Mouse (Mus musculus): ENCODE measurements around the gene Tex19.2. TPM values are rescaled to one million over a fixed set of nuclear protein-coding genes. Genes with fewer than 3 reads are reported as not detected.
A peak's percentile ranks its signal among the peaks of the same experiment; 100 is the strongest.
"Not testable (repeated sequence)": the region's sequence is repeated elsewhere in the genome, so short reads cannot be mapped to it uniquely, and the experiment has no call there.

Gene Tex19.2
- polyA plus RNA-seq, 1 experiment from 2014 or later = 0.08 TPM

GRCm38 (mm10) chr11:121111051-121111450 lies 7.4 kb downstream of the Tex19.2 start:
- no peak overlapping the region for H3K4me2 ChIP-seq
- H3K4me1 ChIP-seq (replicated peaks) = 0 out of 2 replicates have a peak, but pooled peaks cover 2% of the 10 kb centered on the region
- no peaks in the 10 kb centered on the region for H3K9me3 ChIP-seq (replicated peaks)
- H3K27me3 ChIP-seq = no peaks in the 10 kb centered on the region
- H3K36me3 ChIP-seq = no peaks in the 10 kb centered on the region
- no peak overlapping the region for H3K4me3 ChIP-seq (replicated peaks)
- ATAC-seq (ENCODE audit: low read depth) (no peak), DNase-seq (no peak)
- no peak overlapping the region for H3K27ac ChIP-seq
- WGBS (ENCODE audit: insufficient replicate concordance) = 53% methylated on average over 3 of the region's 3 CpGs
- H3K9ac ChIP-seq = no peak overlapping the region

GRCm38 (mm10) chr11:121109986-121110385 lies 8.5 kb downstream of the Tex19.2 start:
- DNase-seq (no peak), ATAC-seq (ENCODE audit: low read depth) (no peak)
- Histone ChIP-seq H3K4me3 (replicated peaks) (no peak overlapping the region), H3K9me3 (replicated peaks) (no peaks in the 10 kb centered on the region), H3K4me1 (replicated peaks) (0 out of 2 replicates have a peak, but pooled peaks cover 2% of the 10 kb centered on the region), H3K4me2 (no peak overlapping the region), H3K27ac (no peak overlapping the region), H3K36me3 (no peaks in the 10 kb centered on the region), H3K27me3 (no peaks in the 10 kb centered on the region), H3K9ac (no peak overlapping the region)
- WGBS (ENCODE audit: insufficient replicate concordance) = 22% methylated on average over 2 of the region's 2 CpGs

GRCm38 (mm10) chr11:121108061-121108460 lies 10.4 kb downstream of the Tex19.2 start:
- Histone ChIP-seq H3K9ac (no peak overlapping the region), H3K4me2 (no peak overlapping the region), H3K27ac (0 out of 2 replicates have a peak overlapping the region, but pooled peaks have one; percentile 48), H3K36me3 (no peaks in the 10 kb centered on the region), H3K27me3 (no peaks in the 10 kb centered on the region), H3K4me3 (replicated peaks) (no peak overlapping the region), H3K9me3 (replicated peaks) (no peaks in the 10 kb centered on the region), H3K4me1 (replicated peaks) (0 out of 2 replicates have a peak, but pooled peaks cover 2% of the 10 kb centered on the region)
- WGBS (ENCODE audit: insufficient replicate concordance) = 42% methylated on average over 9 of the region's 9 CpGs
- no peak for DNase-seq
- ATAC-seq (ENCODE audit: low read depth) = peak; percentile 39

- not testable (repeated sequence) for H3K4me1 ChIP-seq (replicated peaks); H3K9ac ChIP-seq; H3K4me2 ChIP-seq; ATAC-seq (ENCODE audit: low read depth); H3K36me3 ChIP-seq; DNase-seq; H3K27ac ChIP-seq; H3K9me3 ChIP-seq (replicated peaks); H3K27me3 ChIP-seq; H3K4me3 ChIP-seq (replicated peaks)
- 62% methylated on average over 1 of the region's 1 CpGs for WGBS (ENCODE audit: insufficient replicate concordance)
These were observed 11.2 kb downstream of the Tex19.2 start for GRCm38 (mm10) chr11:121107242-121107641.

GRCm38 (mm10) chr11:121101124-121101805 lies 17.2 kb downstream of the Tex19.2 start:
- ATAC-seq (ENCODE audit: low read depth) = no peak
- Histone ChIP-seq H3K36me3 (no peaks in the 10 kb centered on the region), H3K4me1 (replicated peaks) (peaks cover 28% of the 10 kb centered on the region), H3K9me3 (replicated peaks) (no peaks in the 10 kb centered on the region), H3K4me3 (replicated peaks) (no peak overlapping the region), H3K4me2 (no peak overlapping the region), H3K27ac (no peak overlapping the region), H3K9ac (no peak overlapping the region), H3K27me3 (no peaks in the 10 kb centered on the region)
- WGBS (ENCODE audit: insufficient replicate concordance) = 45% methylated on average over 4 of the region's 4 CpGs
- DNase-seq = no peak

- no peak for ATAC-seq (ENCODE audit: low read depth)
- Histone ChIP-seq H3K9me3 (replicated peaks) (no peaks in the 10 kb centered on the region), H3K4me2 (no peak overlapping the region), H3K9ac (no peak overlapping the region), H3K4me1 (replicated peaks) (peaks cover 28% of the 10 kb centered on the region), H3K4me3 (replicated peaks) (no peak overlapping the region), H3K27me3 (no peaks in the 10 kb centered on the region), H3K36me3 (no peaks in the 10 kb centered on the region), H3K27ac (no peak overlapping the region)
- DNase-seq = no peak
- WGBS (ENCODE audit: insufficient replicate concordance) = 37% methylated on average over 7 of the region's 7 CpGs
These were observed 17.8 kb downstream of the Tex19.2 start for GRCm38 (mm10) chr11:121100692-121101091.

GRCm38 (mm10) chr11:121099762-121100161 lies 18.7 kb downstream of the Tex19.2 start:
- no peaks in the 10 kb centered on the region for H3K27me3 ChIP-seq
- H3K27ac ChIP-seq = no peak overlapping the region
- DNase-seq = no peak
- WGBS (ENCODE audit: insufficient replicate concordance) = 65% methylated on average over 7 of the region's 7 CpGs
- H3K4me3 ChIP-seq (replicated peaks) = no peak overlapping the region
- H3K9ac ChIP-seq = no peak overlapping the region
- H3K4me2 ChIP-seq = no peak overlapping the region
- H3K9me3 ChIP-seq (replicated peaks) = no peaks in the 10 kb centered on the region
- ATAC-seq (ENCODE audit: low read depth) = no peak
- no peaks in the 10 kb centered on the region for H3K36me3 ChIP-seq
- H3K4me1 ChIP-seq (replicated peaks) = peaks cover 28% of the 10 kb centered on the region

- H3K4me3 ChIP-seq (replicated peaks) = no peak overlapping the region
- no peaks in the 10 kb centered on the region for H3K9me3 ChIP-seq (replicated peaks)
- no peak for ATAC-seq (ENCODE audit: low read depth)
- H3K4me2 ChIP-seq = no peak overlapping the region
- peaks cover 6% of the 10 kb centered on the region; the same call in 1 of the 2 replicates for H3K4me1 ChIP-seq (replicated peaks)
- H3K27me3 ChIP-seq = no peaks in the 10 kb centered on the region
- no peak overlapping the region for H3K27ac ChIP-seq
- 64% methylated on average over 14 of the region's 14 CpGs for WGBS (ENCODE audit: insufficient replicate concordance)
- H3K36me3 ChIP-seq = no peaks in the 10 kb centered on the region
- DNase-seq = no peak
- H3K9ac ChIP-seq = no peak overlapping the region
These were observed 25.6 kb downstream of the Tex19.2 start for GRCm38 (mm10) chr11:121092606-121093585.

- ATAC-seq (ENCODE audit: low read depth) = no peak
- H3K27me3 ChIP-seq = no peaks in the 10 kb centered on the region
- no peak overlapping the region for H3K27ac ChIP-seq
- DNase-seq = no peak
- H3K4me1 ChIP-seq (replicated peaks) = no peaks in the 10 kb centered on the region
- H3K9ac ChIP-seq = no peak overlapping the region
- H3K4me3 ChIP-seq (replicated peaks) = no peak overlapping the region
- 59% methylated on average over 4 of the region's 4 CpGs for WGBS (ENCODE audit: insufficient replicate concordance)
- H3K36me3 ChIP-seq = no peaks in the 10 kb centered on the region
- H3K9me3 ChIP-seq (replicated peaks) = no peaks in the 10 kb centered on the region
- H3K4me2 ChIP-seq = no peak overlapping the region
These were observed 27.5 kb downstream of the Tex19.2 start for GRCm38 (mm10) chr11:121090943-121091342.

GRCm38 (mm10) chr11:121089756-121090546 lies 28.5 kb downstream of the Tex19.2 start:
- DNase-seq = no peak
- H3K9ac ChIP-seq = no peak overlapping the region
- H3K4me2 ChIP-seq = no peak overlapping the region
- no peaks in the 10 kb centered on the region for H3K4me1 ChIP-seq (replicated peaks)
- no peaks in the 10 kb centered on the region for H3K9me3 ChIP-seq (replicated peaks)
- H3K4me3 ChIP-seq (replicated peaks) = no peak overlapping the region
- 64% methylated on average over 2 of the region's 2 CpGs for WGBS (ENCODE audit: insufficient replicate concordance)
- H3K27ac ChIP-seq = no peak overlapping the region
- H3K27me3 ChIP-seq = no peaks in the 10 kb centered on the region
- ATAC-seq (ENCODE audit: low read depth) = no peak
- no peaks in the 10 kb centered on the region for H3K36me3 ChIP-seq

GRCm38 (mm10) chr11:121088997-121089396 lies 29.5 kb downstream of the Tex19.2 start:
- Histone ChIP-seq H3K27me3 (no peaks in the 10 kb centered on the region), H3K9ac (no peak overlapping the region), H3K4me1 (replicated peaks) (no peaks in the 10 kb centered on the region), H3K27ac (no peak overlapping the region), H3K36me3 (no peaks in the 10 kb centered on the region), H3K4me2 (no peak overlapping the region), H3K4me3 (replicated peaks) (no peak overlapping the region), H3K9me3 (replicated peaks) (no peaks in the 10 kb centered on the region)
- no peak for ATAC-seq (ENCODE audit: low read depth)
- 60% methylated on average over 6 of the region's 6 CpGs for WGBS (ENCODE audit: insufficient replicate concordance)
- DNase-seq = no peak

Data from liver, embryonic 13.5 days (tissue).